Mouse (Mus musculus): Measurements from ENCODE around the gene Rp2.

Rp2 gene

DNA sequence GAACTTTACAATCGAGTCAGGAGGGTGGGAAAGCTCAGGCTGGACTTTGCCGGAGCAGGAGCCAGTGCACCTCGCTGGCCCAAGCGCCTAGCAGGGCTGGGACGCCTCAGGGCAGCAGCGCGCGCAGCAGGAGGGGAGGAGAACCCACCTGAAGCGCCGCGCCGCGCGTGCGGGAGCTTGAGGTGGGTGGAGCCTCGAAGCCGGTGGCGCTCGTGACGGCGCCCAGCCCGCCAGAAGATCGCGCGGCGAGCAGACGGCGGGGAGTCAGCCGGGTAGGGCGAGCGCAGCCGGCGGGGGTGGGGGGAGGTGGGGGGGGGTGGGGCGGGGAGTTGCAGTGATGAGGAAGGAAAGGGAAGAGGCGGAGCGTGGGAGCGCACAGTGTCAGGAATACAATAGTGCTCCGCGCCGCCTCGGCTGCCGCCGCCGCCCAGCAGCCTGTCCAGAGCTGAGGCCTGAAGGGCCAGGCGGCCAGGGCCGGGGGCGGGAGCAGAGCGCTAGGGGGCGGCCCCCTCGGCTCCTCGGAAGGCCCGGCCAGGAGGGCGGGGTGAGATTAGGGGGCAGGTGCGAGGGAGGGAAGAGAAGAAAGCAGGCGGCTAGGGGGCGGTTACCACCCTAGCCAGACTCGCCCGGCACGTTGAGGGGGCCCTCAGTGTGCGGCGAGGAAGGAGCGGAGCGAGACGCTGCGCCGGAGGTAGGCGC lies 61.0 kb downstream of the Rp2 start, which contains the start of gene Jade3:
Jade3 (plus strand) TSS at position 549 of the 699 bp plus-strand sequence.
- CTCF ChIA-PET = interaction anchor here (0.6 kb wide), 1 partner anchor 21 kb away, joined by 5 read pairs; no protein-coding TSS in a partner anchor

- CTCF ChIA-PET = no interaction called here
Observed at GRCm38 (mm10) chrX:20425839-20426449, 61.7 kb downstream of the Rp2 start.

All from spleen, embryonic (tissue).